23 mouse cellular contexts compared by ENCODE assay signal in the genomic region with DNA sequence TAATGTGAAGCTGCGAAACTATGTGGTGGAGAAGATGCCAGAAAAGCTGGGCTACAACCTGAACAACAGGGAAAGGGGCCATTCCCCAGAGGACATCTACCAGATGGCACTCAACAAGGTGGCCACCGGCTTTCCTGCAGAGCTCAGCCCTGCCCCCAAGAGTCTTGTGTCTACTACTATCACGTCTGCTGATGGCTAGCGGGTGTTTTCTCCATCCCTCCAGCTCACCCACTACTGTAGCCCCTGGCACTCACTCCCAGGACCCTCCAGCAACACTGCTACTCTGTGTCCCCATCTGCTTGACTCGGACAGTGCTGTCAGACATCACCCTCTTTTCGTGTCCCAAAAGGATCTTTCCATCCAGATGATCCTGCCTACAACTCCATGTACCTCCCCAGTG.
"Had no signal": no experiment of that assay in that cellular context is flagged by ENCODE, and none has a peak within 500 bp of the region (broad histone marks: within the 10 kb centered on the region; RNA-seq: fewer than 3 reads in every experiment).

No protein-coding gene starts in this region.

- H3K27ac ChIP-seq: heart, adult 2 months; hindbrain, embryonic 13.5 days; hindbrain, embryonic 15.5 days; hindbrain, postnatal 0 days; kidney, embryonic 15.5 days; kidney, postnatal 0 days; limb, embryonic 13.5 days; limb, embryonic 15.5 days; liver, embryonic 12.5 days had no signal

- DNase-seq: gastrocnemius, postnatal 14 days; gastrocnemius, postnatal 36 days; heart, adult 11 months; heart, adult 2 months; heart, postnatal 14 days; heart, postnatal 36 days; kidney, adult 11 months; kidney, adult 2 months; kidney, adult 9 months; kidney, postnatal 14 days; kidney, postnatal 36 days; layer of hippocampus, adult 9-11 months; layer of hippocampus, postnatal 36 days; left cerebral cortex, postnatal 4 days had no signal

- H3K4me3 ChIP-seq: heart, adult 2 months; heart, embryonic 12.5 days; hindbrain, embryonic 13.5 days; hindbrain, embryonic 15.5 days; kidney, embryonic 15.5 days; limb, embryonic 13.5 days; limb, embryonic 15.5 days; liver, embryonic 12.5 days had no signal
